Mouse (Mus musculus) E14TG2a.4 (cell line): Measurements from ENCODE around the gene Atp6v0e.

ENCODE experiments used
- H3K27me3 ChIP-seq: 2 replicates; pipeline ENCODE4 v1.6.1; 2014; ENCODE audit warnings: low read length, control low read depth; ENCODE audit not compliant: insufficient read depth
- H3K36me3 ChIP-seq: 2 replicates; pipeline ENCODE4 v1.6.1; 2014; ENCODE audit warnings: low read length, control low read depth; ENCODE audit not compliant: insufficient read depth
- H3K4me1 ChIP-seq: replicated peaks from 2 replicates; pipeline ENCODE4 v1.6.1; 2014; ENCODE audit warnings: low read depth, low read length, control low read depth
- H3K4me3 ChIP-seq: replicated peaks from 2 replicates; pipeline ENCODE4 v1.5.1; 2014; ENCODE audit warnings: mild to moderate bottlenecking, low read length
- H3K9me3 ChIP-seq: 2 replicates; pipeline ENCODE4 v1.6.1; 2014; ENCODE audit warnings: low read length, control low read depth
- CTCF ChIP-seq: conservative IDR thresholded peaks from 2 replicates; pipeline ENCODE4 v1.5.1; 2014; ENCODE audit warnings: low read length
- NANOG ChIP-seq: IDR thresholded peaks from 2 replicates; pipeline ENCODE4 v1.6.1; 2014; ENCODE audit warnings: borderline replicate concordance, low read length, mixed read lengths
- POU5F1 ChIP-seq: IDR thresholded peaks from 2 replicates; pipeline ENCODE4 v1.6.1; 2014; ENCODE audit warnings: low read length, borderline replicate concordance

The Atp6v0e gene

GRCm38 (mm10) chr17:26633926-26634325 is 29.1 kb upstream of the Atp6v0e start:
- no peak overlapping the region for H3K4me3 ChIP-seq

GRCm38 (mm10) chr17:26634539-26634938 is 28.5 kb upstream of the Atp6v0e start:
- TF ChIP-seq POU5F1 (no peak), CTCF (no peak), NANOG (no peak)
- Histone ChIP-seq H3K9me3 (no peaks in the 10 kb centered on the region), H3K36me3 (peaks cover 95% of the 10 kb centered on the region), H3K27me3 (no peaks in the 10 kb centered on the region), H3K4me1 (peaks cover 24% of the 10 kb centered on the region), H3K4me3 (no peak overlapping the region)

More at GRCm38 (mm10) chr17:26633926-26634325, 29.1 kb upstream of the Atp6v0e start:
- Histone ChIP-seq H3K36me3 (peaks cover 95% of the 10 kb centered on the region), H3K9me3 (no peaks in the 10 kb centered on the region), H3K27me3 (no peaks in the 10 kb centered on the region), H3K4me1 (peaks cover 25% of the 10 kb centered on the region)
- TF ChIP-seq NANOG (no peak), POU5F1 (no peak), CTCF (no peak)

- H3K36me3 ChIP-seq: peaks cover 95% of the 10 kb centered on the region
- H3K4me1 ChIP-seq: peaks cover 24% of the 10 kb centered on the region
- no peaks in the 10 kb centered on the region for H3K27me3 ChIP-seq
- H3K9me3 ChIP-seq: no peaks in the 10 kb centered on the region
- TF ChIP-seq CTCF: no peak
- TF ChIP-seq POU5F1: no peak
- TF ChIP-seq NANOG: no peak
- H3K4me3 ChIP-seq: no peak overlapping the region
These were observed 27.1 kb upstream of the Atp6v0e start for GRCm38 (mm10) chr17:26635951-26636350.

- TF ChIP-seq CTCF (no peak), NANOG (no peak), POU5F1 (no peak)
- H3K4me3 ChIP-seq: no peak overlapping the region
- H3K36me3 ChIP-seq: peaks cover 95% of the 10 kb centered on the region
- H3K9me3 ChIP-seq: no peaks in the 10 kb centered on the region
- H3K4me1 ChIP-seq: peaks cover 8% of the 10 kb centered on the region
- H3K27me3 ChIP-seq: no peaks in the 10 kb centered on the region
These were observed 25.2 kb upstream of the Atp6v0e start for GRCm38 (mm10) chr17:26637851-26638250.

- TF ChIP-seq POU5F1: no peak
- TF ChIP-seq CTCF: peak; percentile 93
- Histone ChIP-seq H3K4me3 (no peak overlapping the region), H3K27me3 (no peaks in the 10 kb centered on the region), H3K36me3 (peaks cover 97% of the 10 kb centered on the region), H3K4me1 (peaks cover 3% of the 10 kb centered on the region; the same call in 1 of the 2 replicates), H3K9me3 (no peaks in the 10 kb centered on the region)
These were observed 24.4 kb upstream of the Atp6v0e start for GRCm38 (mm10) chr17:26638655-26639054.

GRCm38 (mm10) chr17:26639791-26640190 is 23.2 kb upstream of the Atp6v0e start:
- Histone ChIP-seq H3K36me3 (peaks cover 97% of the 10 kb centered on the region), H3K27me3 (no peaks in the 10 kb centered on the region), H3K4me1 (peaks cover 15% of the 10 kb centered on the region), H3K9me3 (no peaks in the 10 kb centered on the region), H3K4me3 (no peak overlapping the region)
- TF ChIP-seq NANOG (no peak), CTCF (no peak), POU5F1 (no peak)

GRCm38 (mm10) chr17:26640286-26640740 is 22.7 kb upstream of the Atp6v0e start:
- Histone ChIP-seq H3K36me3 (peaks cover 97% of the 10 kb centered on the region), H3K4me3 (no peak overlapping the region), H3K27me3 (no peaks in the 10 kb centered on the region), H3K9me3 (no peaks in the 10 kb centered on the region), H3K4me1 (peaks cover 20% of the 10 kb centered on the region)
- no peak for TF ChIP-seq CTCF

GRCm38 (mm10) chr17:26643456-26643855 is 19.6 kb upstream of the Atp6v0e start:
- no peak for TF ChIP-seq NANOG
- TF ChIP-seq POU5F1: no peak
- TF ChIP-seq CTCF: no peak
- Histone ChIP-seq H3K9me3 (no peaks in the 10 kb centered on the region), H3K4me3 (no peak overlapping the region), H3K27me3 (no peaks in the 10 kb centered on the region), H3K36me3 (peaks cover 100% of the 10 kb centered on the region), H3K4me1 (peaks cover 45% of the 10 kb centered on the region)

- H3K36me3 ChIP-seq: peaks cover 100% of the 10 kb centered on the region
- H3K4me1 ChIP-seq: peaks cover 49% of the 10 kb centered on the region
- no peaks in the 10 kb centered on the region for H3K9me3 ChIP-seq
- TF ChIP-seq CTCF (no peak), POU5F1 (no peak), NANOG (no peak)
- H3K4me3 ChIP-seq: no peak overlapping the region
- no peaks in the 10 kb centered on the region for H3K27me3 ChIP-seq
These were observed 19.0 kb upstream of the Atp6v0e start for GRCm38 (mm10) chr17:26643993-26644392.
